Mouse (Mus musculus) liver, embryonic 16.5 days (tissue): Measurements from ENCODE around the gene S1pr1. TPM values are rescaled to one million over a fixed set of nuclear protein-coding genes. Genes with fewer than 3 reads are reported as not detected.

Source experiments
- ATAC-seq: fragments of 200-750 bp; cut with Nextera tagmentation; 2 replicates; pipeline ENCODE4 v1.8.0; 2017; ENCODE audit warnings: low read depth, mild to moderate bottlenecking, moderate number of reproducible peaks, moderate library complexity
- H3K27ac ChIP-seq: fragments of 300-500 bp; sonication (generic); 2 replicates; pipeline ENCODE4 v1.5.1; 2014; ENCODE audit warnings: mild to moderate bottlenecking, low read length
- H3K27me3 ChIP-seq: fragments of 300-500 bp; sonication (generic); 2 replicates; pipeline ENCODE4 v1.6.1; 2014; ENCODE audit warnings: low read depth, low read length, mixed read lengths; ENCODE audit not compliant: control insufficient read depth, insufficient read depth
- H3K36me3 ChIP-seq: fragments of 300-500 bp; sonication (generic); 2 replicates; pipeline ENCODE4 v1.6.1; 2014; ENCODE audit warnings: mild to moderate bottlenecking; ENCODE audit not compliant: control insufficient read depth, insufficient read depth
- H3K4me1 ChIP-seq: fragments of 300-500 bp; sonication (generic); 2 replicates; pipeline ENCODE4 v1.6.1; 2014; ENCODE audit warnings: low read depth, low read length, mixed read lengths; ENCODE audit not compliant: control insufficient read depth
- H3K4me2 ChIP-seq: fragments of 300-500 bp; sonication (generic); 2 replicates; pipeline ENCODE4 v1.6.1; 2014; ENCODE audit warnings: low read depth, low read length, mixed read lengths
- H3K4me3 ChIP-seq: fragments of 300-500 bp; sonication (generic); 2 replicates; pipeline ENCODE4 v1.5.1; 2014; ENCODE audit warnings: low read depth, mild to moderate bottlenecking, low read length
- H3K9ac ChIP-seq: fragments of 300-500 bp; sonication (generic); 2 replicates; pipeline ENCODE4 v1.6.1; 2014; ENCODE audit warnings: low read depth, low read length
- H3K9me3 ChIP-seq: fragments of 300-500 bp; sonication (generic); replicated peaks from 2 replicates; pipeline ENCODE4 v1.6.1; 2016; ENCODE audit warnings: low read length; ENCODE audit not compliant: control insufficient read depth
- WGBS: fragments of 180-500 bp; shearing (Covaris S2); extraction: QIAGEN DNeasy Blood & Tissue Kit; methylation state at CpG from one replicate; pipeline ENCODE4 v1.1.7; 2014; ENCODE audit not compliant: insufficient replicate concordance; 5-methylcytosine and 5-hydroxymethylcytosine counted together
- polyA plus RNA-seq: library from polyadenylated mRNA; unstranded; fragments of >200 nt; fragmentation: Nextera tagmentation; extraction: Ambion mirVana; gene quantifications from 2 replicates; pipeline ENCODE4 v1.2.1, GENCODE M21; 2015

S1pr1 gene
- polyA plus RNA-seq, 1 experiment from 2014 or later = 10.4 TPM

GRCm38 (mm10) chr3:115718886-115719285, 4.0 kb upstream of the S1pr1 start:
- no peak for ATAC-seq
- H3K9me3 ChIP-seq = no peaks in the 10 kb centered on the region
- no peaks in the 10 kb centered on the region for H3K27me3 ChIP-seq
- H3K9ac ChIP-seq = no peak overlapping the region
- H3K4me3 ChIP-seq = no peak overlapping the region
- no peak overlapping the region for H3K27ac ChIP-seq
- no peaks in the 10 kb centered on the region for H3K36me3 ChIP-seq
- peaks cover 16% of the 10 kb centered on the region for H3K4me1 ChIP-seq
- 65% methylated on average over 6 of the region's 6 CpGs for WGBS
- H3K4me2 ChIP-seq = no peak overlapping the region

GRCm38 (mm10) chr3:115715900-115716515, 1.1 kb upstream of the S1pr1 start:
- Histone ChIP-seq H3K27ac (peak overlapping the region; percentile 57), H3K36me3 (no peaks in the 10 kb centered on the region; the same call in 1 of the 2 replicates), H3K4me3 (peak overlapping the region; percentile 67), H3K4me2 (peak overlapping the region; percentile 85), H3K4me1 (peaks cover 18% of the 10 kb centered on the region), H3K9me3 (no peaks in the 10 kb centered on the region), H3K27me3 (no peaks in the 10 kb centered on the region), H3K9ac (peak overlapping the region; percentile 59)
- WGBS = 17% methylated on average over 3 of the region's 3 CpGs
- peak; percentile 55 for ATAC-seq

GRCm38 (mm10) chr3:115714049-115714435, 830 bp downstream of the S1pr1 start:
- 0% methylated on average over 5 of the region's 5 CpGs for WGBS
- Histone ChIP-seq H3K4me3 (peak overlapping the region; percentile 67), H3K27ac (peak overlapping the region; percentile 31), H3K27me3 (no peaks in the 10 kb centered on the region), H3K9ac (peak overlapping the region; percentile 59), H3K4me1 (peaks cover 18% of the 10 kb centered on the region), H3K9me3 (no peaks in the 10 kb centered on the region), H3K36me3 (no peaks in the 10 kb centered on the region; the same call in 1 of the 2 replicates), H3K4me2 (peak overlapping the region; percentile 85)
- no peak for ATAC-seq

- Histone ChIP-seq H3K9ac (peak overlapping the region; percentile 59), H3K27ac (peak overlapping the region; percentile 31), H3K36me3 (no peaks in the 10 kb centered on the region; the same call in 1 of the 2 replicates), H3K27me3 (no peaks in the 10 kb centered on the region), H3K9me3 (no peaks in the 10 kb centered on the region), H3K4me3 (peak overlapping the region; percentile 67), H3K4me1 (peaks cover 18% of the 10 kb centered on the region), H3K4me2 (peak overlapping the region; percentile 85)
- ATAC-seq = no peak
- 5% methylated on average over 22 of the region's 22 CpGs for WGBS
Observed at GRCm38 (mm10) chr3:115713417-115714048, 1.3 kb downstream of the S1pr1 start.

- ATAC-seq = no peak
- WGBS = 11% methylated on average over 9 of the region's 9 CpGs
- H3K9me3 ChIP-seq = no peaks in the 10 kb centered on the region
- H3K4me1 ChIP-seq = peaks cover 18% of the 10 kb centered on the region
- H3K36me3 ChIP-seq = no peaks in the 10 kb centered on the region; the same call in 1 of the 2 replicates
- peak overlapping the region; percentile 67 for H3K4me3 ChIP-seq
- no peak overlapping the region for H3K27ac ChIP-seq
- H3K4me2 ChIP-seq = peak overlapping the region; percentile 85
- H3K27me3 ChIP-seq = no peaks in the 10 kb centered on the region
- H3K9ac ChIP-seq = no peak overlapping the region
Observed at GRCm38 (mm10) chr3:115712808-115713200, 2.1 kb downstream of the S1pr1 start.

- no peak for ATAC-seq
- H3K4me3 ChIP-seq = no peak overlapping the region
- no peak overlapping the region for H3K4me2 ChIP-seq
- H3K4me1 ChIP-seq = peaks cover 18% of the 10 kb centered on the region
- H3K36me3 ChIP-seq = no peaks in the 10 kb centered on the region; the same call in 1 of the 2 replicates
- H3K9ac ChIP-seq = no peak overlapping the region
- H3K9me3 ChIP-seq = no peaks in the 10 kb centered on the region
- H3K27me3 ChIP-seq = no peaks in the 10 kb centered on the region
- H3K27ac ChIP-seq = no peak overlapping the region
- 77% methylated on average over 27 of the region's 27 CpGs for WGBS
Observed at GRCm38 (mm10) chr3:115711924-115712807, 2.7 kb downstream of the S1pr1 start.

GRCm38 (mm10) chr3:115711393-115711792, 3.5 kb downstream of the S1pr1 start:
- no peak overlapping the region for H3K4me2 ChIP-seq
- no peak for ATAC-seq
- 64% methylated on average over 3 of the region's 3 CpGs for WGBS

GRCm38 (mm10) chr3:115710051-115710450, 4.8 kb downstream of the S1pr1 start:
- Histone ChIP-seq H3K36me3 (no peaks in the 10 kb centered on the region; the same call in 1 of the 2 replicates), H3K4me3 (no peak overlapping the region), H3K4me1 (peaks cover 5% of the 10 kb centered on the region), H3K27me3 (no peaks in the 10 kb centered on the region), H3K4me2 (no peak overlapping the region), H3K27ac (no peak overlapping the region), H3K9ac (no peak overlapping the region), H3K9me3 (no peaks in the 10 kb centered on the region)
- no peak for ATAC-seq
- 51% methylated on average over 2 of the region's 2 CpGs for WGBS

More at GRCm38 (mm10) chr3:115711393-115711792, 3.5 kb downstream of the S1pr1 start:
- H3K27me3 ChIP-seq = no peaks in the 10 kb centered on the region
- H3K4me3 ChIP-seq = no peak overlapping the region
- no peak overlapping the region for H3K27ac ChIP-seq
- no peak overlapping the region for H3K9ac ChIP-seq
- peaks cover 18% of the 10 kb centered on the region for H3K4me1 ChIP-seq
- H3K9me3 ChIP-seq = no peaks in the 10 kb centered on the region
- H3K36me3 ChIP-seq = no peaks in the 10 kb centered on the region; the same call in 1 of the 2 replicates
